Mouse (Mus musculus) T-helper 17 cell (primary cell): Measurements from ENCODE around the gene Crot.
"Not testable (repeated sequence)": the region's sequence is repeated elsewhere in the genome, so short reads cannot be mapped to it uniquely, and the experiment has no call there.

Experiments used
- in situ Hi-C, 2 experiments: fragments of 300-600 bp; cut with MboI, MseI; formaldehyde crosslinking; loops; 1 replicate in 1 of 2; 2 replicates in 1 of 2; pipeline ENCODE4 v1.15.1; 2025; ENCODE audit warnings: high pct_unique_total_duplicates in 2 of 2

Gene Crot

DNA sequence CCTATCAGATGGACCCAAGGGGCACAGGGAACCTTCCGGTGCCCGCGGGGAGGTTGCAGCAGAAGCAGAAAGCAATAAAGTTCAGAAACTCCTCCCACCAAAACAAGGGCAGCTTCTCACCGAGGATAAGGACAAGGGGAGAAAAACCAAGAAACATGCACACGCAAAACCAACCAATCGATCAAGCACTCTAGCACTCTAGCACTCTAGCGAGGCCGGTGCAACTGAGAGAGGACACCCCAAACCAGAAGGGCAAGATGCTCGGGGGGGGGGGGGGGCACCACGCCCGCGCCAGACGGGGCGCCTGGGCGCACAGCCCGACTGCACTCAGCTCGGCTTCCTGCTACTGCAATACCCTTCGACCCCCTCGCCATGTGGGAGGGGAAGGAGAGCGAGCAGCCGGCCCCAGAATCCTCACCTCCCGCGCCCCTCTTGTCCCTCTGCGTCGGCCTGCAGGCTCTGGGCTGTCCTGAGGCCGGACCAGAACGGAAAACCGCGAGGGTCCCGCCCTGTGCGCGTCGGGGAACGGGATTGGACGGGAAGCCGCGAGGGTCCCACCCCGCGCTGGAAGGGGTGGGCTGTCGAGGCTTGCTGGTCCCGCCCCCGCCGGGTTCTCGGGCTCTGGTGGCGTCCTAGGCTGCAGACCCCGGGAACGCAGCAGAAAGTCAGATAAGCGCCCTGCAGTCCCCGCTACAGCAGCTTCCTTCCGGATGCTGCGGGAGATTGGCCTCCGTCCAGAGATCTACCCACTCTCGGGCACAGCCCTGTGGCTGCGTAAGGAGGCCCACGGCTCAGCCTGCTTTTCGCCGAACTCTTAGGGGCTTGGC is at the start of gene Crot:
TSS of gene Crot (minus strand) at position 639 of the 827 bp plus-strand sequence.
- in situ Hi-C loops, result loop anchor here in 1 of 2 experiments (5.0 kb wide), 1 partner anchor 100 kb away; no protein-coding TSS in a partner anchor

DNA sequence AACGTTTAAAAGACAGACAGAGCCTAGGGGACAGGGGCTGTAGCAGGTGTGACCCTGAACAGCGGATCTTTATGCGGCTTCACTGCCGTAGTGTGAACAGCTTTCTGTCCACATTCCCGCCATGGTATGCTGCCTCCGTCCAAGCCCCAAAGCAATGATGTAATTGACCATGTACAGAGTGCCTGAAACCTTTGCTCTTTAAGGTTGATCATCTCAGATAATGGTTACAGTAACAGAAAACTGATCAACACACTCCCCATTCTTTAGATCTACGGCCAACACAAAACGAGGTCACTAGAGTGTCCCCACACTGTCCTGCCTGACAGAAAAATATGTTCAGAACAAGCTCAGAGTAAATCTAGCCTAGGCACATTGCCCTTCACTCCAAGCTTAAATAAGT is 48.8 kb upstream of the Crot start:
- in situ Hi-C loops, result loop anchor here in 1 of 2 experiments (5.0 kb wide), 1 partner anchor 54 kb away; no protein-coding TSS in a partner anchor

DNA sequence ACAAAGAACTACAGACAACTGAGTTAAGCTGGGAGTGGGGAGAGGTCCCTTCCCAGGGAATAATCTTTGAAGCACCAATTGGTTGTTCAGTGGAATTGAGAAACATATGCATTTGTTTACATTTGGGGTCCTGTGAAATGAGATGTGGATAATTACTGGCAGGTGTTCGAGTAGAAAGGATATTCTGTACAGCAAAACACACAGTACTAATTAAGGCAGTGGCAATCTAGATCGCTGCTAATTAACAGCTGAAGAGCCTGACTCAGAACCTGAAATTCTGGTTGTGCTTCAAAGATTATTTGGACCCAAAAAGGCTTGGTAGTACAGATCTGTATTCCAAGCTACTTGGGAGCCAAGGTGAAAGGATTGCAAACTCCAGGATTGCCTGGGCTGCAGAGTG is 47.7 kb upstream of the Crot start:
- in situ Hi-C loops, result loop anchor here in 1 of 2 experiments (5.0 kb wide), 1 partner anchor 53 kb away; no protein-coding TSS in a partner anchor

DNA sequence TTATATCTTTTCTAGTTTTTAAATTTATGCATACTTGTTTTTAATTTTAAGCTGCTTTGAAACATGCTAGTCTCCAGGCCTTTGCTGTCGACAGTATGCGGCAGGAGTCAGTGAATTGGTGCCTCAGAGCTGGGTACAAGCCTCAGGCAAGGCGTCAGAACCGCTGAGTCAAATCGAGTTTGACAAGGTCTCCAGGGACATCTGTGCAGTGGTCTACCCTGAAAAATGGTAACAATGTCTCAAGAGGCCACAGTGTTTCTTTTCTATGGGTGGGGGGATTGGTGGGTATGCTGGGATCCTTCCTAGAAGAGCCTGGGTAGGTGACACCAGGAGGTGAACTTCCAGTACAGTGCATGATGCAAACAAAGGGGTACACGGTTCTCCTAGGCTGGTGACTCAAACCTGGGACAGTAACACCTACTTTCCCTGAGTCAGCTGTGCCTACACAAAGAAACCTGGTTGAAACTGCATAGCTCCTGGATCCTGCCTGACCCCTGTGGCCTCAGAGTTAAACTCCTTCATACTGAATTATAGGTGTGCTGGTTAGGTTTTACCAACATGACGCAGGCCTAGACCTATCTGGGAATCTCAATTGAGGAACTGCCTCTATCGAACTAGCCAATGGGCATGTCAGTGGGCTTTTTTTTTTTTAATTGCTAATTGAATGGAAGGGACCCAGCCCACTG is 46.6 kb upstream of the Crot start:
- in situ Hi-C loops, result no loop called here

DNA sequence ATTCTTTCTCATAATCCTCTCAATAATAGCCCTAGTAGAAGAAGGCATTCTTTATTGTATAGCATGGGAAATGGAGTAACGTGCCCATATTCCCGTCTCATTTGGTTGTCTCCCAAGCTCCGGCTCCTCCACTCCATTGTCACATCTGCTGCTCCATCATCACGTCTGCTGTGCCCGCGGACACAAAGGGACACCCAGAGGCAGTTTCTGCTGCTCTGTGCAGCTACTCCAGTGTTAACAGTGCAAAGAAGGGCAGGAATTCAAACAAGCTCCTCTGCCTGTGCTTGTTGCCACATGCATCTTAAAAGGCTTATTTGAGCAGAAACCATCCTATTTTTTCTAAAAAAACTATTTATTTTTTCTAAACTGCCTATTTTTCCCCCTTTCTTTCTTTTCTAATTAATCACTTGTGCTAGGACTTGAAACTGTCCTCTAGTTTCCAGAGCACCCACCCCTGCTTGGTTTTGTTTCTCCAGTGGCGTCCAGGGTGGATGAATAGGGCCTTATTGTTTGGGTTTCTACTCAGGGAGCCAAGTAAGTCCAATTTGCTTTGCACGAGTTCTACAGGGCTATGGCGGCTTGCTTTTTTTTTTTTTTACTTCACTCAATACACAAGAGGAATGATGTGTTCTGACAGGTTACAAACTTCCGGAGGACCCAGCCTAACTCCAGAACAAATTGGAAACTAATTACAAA is 45.7 kb upstream of the Crot start:
- in situ Hi-C loops, result no loop called here

DNA sequence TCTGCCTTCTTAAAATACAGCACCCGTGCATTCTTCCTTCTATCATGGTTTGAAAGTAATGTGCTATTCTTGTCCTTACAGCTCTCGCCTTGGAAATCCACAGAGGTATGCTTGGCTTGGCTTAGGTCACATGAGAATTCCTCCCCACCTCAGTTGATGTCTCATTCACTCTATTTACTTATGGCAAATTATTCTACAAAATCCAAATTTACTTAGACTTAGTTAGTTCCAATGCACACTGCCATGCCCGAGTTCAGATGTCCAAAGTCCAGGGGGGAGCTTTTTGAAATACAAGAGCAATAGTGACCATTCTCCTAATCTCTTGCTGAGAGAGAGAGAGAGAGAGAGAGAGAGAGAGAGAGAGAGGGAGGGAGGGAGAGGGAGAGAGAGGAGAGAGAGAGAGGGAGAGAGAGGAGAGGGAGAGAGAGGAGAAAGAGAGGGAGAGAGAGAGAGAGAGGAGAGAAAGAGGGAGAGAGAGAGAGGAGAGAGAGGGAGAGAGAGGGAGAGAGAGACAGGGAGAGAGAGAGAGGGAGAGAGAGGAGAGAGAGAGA is 43.6 kb upstream of the Crot start:
- in situ Hi-C loops, result no loop called here

DNA sequence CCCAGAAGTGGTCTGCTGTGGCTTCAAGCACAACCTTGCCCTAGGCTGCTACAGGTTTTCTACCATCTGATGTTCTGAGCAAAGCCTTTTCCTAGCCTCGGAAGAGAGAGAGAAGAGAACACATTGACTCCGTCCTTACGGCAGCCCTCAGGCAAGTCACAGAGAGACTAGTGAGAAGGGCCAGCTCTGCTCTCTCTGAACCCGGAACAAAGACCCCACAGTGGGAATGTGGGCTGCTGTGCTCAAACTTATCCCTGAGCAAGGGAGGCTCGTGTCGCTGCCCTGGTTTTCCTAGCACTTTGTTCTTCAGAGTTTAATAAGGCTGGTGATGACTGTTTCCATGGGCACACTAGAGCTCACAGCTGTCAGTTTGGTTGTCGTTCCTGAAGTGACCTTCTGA is 42.9 kb upstream of the Crot start:
- in situ Hi-C loops, result no loop called here

DNA sequence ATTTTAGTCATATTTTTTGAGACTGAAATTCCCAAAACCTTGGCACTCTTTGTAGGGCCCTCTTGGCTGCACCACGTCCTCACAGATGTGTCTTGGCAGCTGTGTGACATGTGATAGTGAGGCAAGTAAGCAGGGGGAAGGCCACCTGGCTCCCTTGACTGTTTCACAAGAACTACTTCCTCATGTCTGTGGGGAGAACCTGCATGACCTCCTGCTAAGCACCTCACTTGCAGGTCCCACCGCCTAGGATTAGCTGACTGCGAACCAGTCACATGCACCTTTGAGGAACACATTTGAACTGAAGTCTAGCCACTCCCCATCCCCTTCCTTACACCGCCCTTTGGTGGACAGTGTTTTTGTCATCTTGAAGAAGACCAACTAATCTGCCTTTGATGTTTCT is 40.2 kb upstream of the Crot start:
- in situ Hi-C loops, result no loop called here

DNA sequence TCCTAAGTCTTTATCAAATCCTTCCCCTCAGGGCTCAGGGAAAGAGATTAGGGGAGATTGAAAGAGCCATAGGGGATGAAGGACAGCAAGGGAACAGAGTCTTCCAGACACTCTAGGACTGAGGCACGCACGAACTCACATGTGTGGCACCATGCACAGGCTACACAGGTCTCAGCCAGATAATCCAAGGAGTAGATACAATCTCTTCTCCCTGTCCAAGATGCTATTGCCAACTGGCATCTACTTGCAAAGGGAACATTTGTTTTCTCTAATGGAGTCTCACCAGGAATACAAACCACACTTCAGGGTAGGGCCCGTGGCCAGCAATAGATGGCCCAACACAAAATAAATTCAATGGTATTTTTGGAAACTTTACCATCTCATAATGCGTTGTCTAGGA is 38.3 kb upstream of the Crot start:
- in situ Hi-C loops, result no loop called here

DNA sequence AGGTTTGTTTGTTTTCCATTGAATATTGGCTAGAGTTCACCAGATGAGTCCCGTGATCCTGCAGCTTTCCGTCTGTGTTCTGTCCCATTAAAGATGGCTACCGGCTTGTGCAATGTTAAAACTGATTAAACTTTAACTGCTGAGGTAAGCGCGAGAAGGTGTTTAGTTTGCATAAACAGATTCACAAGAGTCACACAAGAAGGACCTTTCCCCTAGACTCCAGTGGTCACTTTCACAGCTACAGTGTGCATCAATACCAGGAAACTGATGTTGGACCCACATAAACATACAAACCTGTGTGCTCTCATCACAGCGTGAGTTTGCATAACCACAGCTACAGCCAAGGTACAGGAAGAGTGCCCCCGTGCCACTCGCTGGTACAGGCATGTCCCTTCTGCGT is 37.4 kb upstream of the Crot start:
- in situ Hi-C loops, result no loop called here

DNA sequence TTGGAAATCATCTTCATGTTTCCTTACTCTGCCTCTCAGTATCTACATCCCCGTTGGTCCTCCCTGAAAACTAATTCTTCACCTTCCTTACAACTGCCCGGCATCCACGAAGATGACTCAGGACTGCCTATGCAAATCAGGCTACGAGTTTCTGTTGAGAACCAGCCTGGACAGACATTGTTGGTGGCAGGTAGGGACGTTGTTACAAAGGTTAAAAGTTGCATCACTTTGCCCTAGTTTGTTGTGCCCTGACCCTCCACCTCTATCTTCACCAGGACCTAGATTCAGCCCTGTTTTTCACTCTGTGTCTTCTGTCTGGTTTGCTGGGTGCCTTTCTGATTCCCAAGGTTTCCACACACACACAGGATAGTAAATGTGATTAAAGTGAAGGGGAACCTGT is 36.7 kb upstream of the Crot start:
- in situ Hi-C loops, result no loop called here

DNA sequence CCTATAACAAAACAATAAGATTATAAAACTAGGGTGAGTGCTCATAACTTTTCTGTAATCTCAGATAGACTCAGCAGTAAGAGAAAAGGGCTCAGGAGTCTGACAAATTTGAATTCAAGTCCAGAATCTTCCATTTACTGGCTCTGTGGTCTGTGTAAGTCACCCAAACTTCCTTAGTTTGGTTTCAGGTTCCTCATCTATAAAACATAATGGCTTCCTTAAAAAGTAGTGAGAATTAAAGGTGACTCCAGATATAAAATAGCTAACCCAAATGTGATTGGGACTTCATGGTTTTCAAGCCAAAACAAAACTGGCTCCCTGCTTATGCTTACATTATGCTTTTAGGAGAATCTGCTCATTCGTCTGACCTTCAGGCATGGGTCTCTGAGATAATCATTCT is 35.5 kb upstream of the Crot start:
- in situ Hi-C loops, result no loop called here

DNA sequence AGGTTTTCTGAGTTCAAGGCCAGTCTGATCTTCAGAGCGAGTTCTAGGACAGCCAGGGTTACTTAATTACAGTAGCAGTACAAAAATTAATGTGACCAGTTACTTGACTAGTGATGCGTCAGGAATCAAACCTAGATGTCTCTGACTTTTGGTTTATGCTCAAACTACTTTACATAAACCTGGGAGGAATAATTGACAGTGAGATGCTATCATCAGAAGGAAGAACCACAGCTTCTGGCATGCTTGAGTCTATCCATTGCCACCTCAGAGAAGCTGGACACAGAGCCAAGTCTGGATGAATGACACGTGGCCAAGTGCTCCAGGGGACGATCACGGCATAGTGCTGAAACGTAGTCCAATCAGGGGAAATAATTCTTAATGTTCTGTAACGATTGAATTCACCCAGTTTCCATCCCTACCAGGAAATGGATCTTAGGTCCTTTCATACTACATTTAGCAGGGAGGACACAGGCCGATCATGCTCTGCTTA is 35.0 kb upstream of the Crot start:
- in situ Hi-C loops, result no loop called here

DNA sequence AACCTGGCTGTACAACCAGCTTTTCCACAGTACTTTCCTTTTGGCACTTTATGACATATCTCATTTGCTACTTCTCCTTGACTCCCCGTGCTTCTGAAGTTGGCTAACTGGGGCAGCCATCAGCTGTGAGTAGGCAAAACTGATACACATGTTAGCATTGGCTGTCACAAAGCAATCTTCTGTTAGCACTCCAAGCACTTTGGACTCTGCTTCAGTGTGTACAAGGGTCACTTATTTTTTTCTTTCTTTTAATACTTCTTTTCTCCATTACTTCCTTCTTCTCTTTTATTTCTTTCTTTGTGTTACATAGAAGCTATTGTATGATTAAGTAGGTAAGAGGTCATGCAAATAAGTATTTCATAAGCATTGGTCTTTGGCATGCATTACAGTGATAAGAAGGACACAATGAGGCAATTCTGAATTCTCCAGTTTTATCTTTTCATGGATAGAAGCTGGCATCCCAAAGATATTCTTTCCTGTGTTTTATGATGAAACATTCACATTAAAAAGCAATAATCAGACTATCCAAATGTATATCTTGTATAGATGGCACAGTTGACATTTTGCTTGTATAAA is 31.2 kb upstream of the Crot start:
- in situ Hi-C loops, result no loop called here

DNA sequence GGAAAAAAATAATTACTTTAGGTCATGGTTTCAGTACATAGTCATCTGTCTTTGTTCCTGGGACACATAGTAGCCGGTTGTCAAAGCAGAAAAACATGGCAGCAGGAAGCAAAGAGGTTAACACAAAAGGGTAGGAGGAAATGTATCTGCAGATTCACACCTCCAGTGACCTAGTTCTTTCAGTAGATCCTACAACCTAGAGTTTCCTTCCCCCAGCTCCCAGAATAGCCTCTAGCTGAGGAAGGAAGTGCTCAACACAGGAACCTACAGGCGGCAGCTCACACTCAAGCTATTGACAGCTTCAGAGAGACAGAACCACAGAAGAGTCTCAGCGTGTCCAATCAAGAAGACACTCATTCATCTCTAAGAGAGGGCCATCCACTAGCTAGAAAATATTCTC is 18.2 kb upstream of the Crot start:
- in situ Hi-C loops, result no loop called here

DNA sequence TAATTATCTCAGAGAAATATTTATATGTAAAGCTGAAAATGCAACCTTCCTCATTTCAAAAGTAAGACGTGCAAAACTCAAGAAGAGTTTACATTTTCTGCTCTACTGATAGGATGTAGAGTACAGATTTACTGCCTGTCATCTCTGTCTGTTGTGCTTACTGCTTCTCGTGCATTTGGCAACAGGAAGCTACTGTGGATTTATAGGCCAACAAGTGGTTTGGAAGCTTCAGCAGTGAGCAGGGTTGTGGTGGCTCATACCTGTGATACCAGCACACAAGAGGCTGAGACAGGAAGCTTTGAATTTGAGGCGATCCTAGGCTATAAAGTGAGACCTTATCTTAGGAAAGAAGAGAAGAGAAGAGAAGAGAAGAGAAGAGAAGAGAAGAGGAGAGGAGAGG is 17.6 kb upstream of the Crot start:
- in situ Hi-C loops, result no loop called here

DNA sequence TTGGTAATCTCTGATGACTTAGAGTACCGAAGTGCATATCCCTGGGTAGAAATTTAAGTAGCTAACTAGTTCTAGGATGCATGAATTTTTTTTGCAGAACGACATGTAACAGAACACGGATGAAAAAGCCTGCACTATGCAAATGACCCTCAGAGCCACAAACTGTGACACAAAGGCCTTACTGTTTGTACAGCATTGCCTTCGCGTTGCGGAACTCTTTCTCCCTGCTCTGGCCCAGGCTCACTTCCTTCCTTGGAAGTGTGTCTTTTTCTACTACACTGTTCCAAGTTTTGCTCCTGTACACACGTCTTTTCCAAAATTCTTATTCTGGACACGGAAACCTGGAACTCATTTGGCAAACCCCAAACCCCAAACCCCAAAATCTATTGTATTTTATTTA is 14.2 kb upstream of the Crot start:
- in situ Hi-C loops, result no loop called here

DNA sequence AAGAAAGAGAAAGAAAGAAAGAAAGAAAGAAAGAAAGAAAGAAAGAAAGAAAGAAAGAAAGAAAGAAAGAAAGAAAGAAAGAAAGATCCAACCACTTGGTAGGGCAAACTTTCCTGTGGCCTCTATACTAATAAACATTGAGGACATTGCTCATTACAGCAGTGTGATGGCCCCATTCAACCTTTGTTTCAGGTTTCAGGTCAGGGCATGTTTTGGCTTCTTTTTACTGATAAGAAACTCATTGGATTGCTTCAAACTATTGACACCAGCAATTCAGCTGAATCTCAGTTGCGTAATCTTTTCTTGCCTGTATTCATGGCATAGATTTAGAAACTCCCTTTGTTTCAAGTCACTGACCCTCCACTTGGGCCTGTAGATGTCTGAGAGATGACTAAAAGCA is 13.0 kb upstream of the Crot start:
- in situ Hi-C loops, result no loop called here

DNA sequence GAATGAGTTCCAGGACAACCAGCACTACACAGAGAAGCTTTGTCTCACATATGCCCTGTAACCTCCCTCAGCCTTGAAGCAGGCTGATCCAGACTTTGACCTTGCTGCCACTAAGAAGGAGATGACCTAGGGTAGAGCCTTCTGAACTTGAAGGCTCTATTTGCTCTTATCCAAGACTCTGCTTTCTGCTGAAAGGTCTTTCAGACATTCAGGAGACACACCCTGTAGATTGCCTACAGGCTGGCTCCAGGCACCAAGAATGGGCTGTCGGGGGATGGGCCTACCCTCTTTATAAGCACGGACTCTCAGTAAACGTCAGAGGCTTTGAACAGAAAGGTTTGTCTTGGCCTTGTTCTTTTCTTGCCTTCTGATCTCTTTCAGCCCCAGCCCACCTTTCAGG is 9.5 kb upstream of the Crot start:
- in situ Hi-C loops, result not testable (repeated sequence)

DNA sequence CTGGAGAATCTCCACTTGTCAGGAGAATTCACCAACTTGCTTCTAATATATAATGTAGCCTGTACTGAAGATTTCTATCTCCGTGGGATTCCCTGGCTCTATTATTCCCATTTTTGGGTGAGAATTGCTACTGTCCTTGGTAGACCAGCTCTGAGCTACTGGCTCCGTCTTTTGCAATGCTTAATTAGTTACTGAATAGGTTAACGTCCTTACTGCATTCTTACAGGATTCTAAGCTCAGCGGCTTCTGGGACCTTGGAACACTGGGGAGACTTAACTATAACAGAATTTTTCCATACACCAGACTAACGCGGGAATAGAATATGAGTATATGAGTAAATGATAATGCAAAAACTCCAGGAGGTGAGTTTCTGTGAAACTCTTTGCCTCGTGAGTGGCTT is 2.9 kb upstream of the Crot start:
- in situ Hi-C loops, result not testable (repeated sequence)

DNA sequence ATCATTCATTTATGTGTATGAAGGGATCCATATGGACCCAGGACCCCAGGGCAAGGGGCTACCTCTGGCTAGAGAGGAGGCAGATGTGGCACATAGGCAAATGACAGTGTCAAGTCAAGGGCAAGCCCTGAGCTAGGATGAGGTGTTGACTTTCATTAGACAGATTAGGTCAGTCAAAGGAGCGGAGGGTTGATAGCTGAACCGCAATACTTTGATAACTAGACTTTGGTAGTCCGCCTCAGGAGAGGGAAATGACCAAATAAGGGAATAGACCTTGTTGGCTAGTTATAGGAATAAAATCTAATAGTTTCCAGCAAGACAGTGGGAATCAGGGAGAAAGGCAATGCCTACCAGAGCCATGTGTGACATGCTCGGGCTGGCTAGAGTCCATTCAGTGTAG is 2.0 kb upstream of the Crot start:
- in situ Hi-C loops, result loop anchor here in 1 of 2 experiments (5.0 kb wide), 1 partner anchor 98 kb away; no protein-coding TSS in a partner anchor
